Mouse (Mus musculus) stomach, embryonic 15.5 days (tissue): Measurements from ENCODE around the gene Cdk1. TPM values are rescaled to one million over a fixed set of nuclear protein-coding genes. Genes with fewer than 3 reads are reported as not detected.
"Not testable (repeated sequence)": the region's sequence is repeated elsewhere in the genome, so short reads cannot be mapped to it uniquely, and the experiment has no call there.

Source experiments
- ATAC-seq: fragments of 200-750 bp; cut with Nextera tagmentation; 2 replicates; pipeline ENCODE4 v1.8.0; 2017; ENCODE audit warnings: low read depth, moderate number of reproducible peaks, moderate TSS enrichment; ENCODE audit not compliant: insufficient read depth, low FRiP score
- H3K27ac ChIP-seq: fragments of 300-500 bp; sonication (generic); 2 replicates; pipeline ENCODE4 v1.5.1; 2015; ENCODE audit warnings: mild to moderate bottlenecking, inconsistent platforms
- H3K27me3 ChIP-seq: fragments of 300-500 bp; sonication (generic); replicated peaks from 2 replicates; pipeline ENCODE4 v1.6.1; 2015; ENCODE audit warnings: inconsistent platforms
- H3K36me3 ChIP-seq: fragments of 300-500 bp; sonication (generic); 2 replicates; pipeline ENCODE4 v1.6.1; 2015; ENCODE audit warnings: inconsistent platforms
- H3K4me1 ChIP-seq: fragments of 300-500 bp; sonication (generic); 2 replicates; pipeline ENCODE4 v1.6.1; 2015; ENCODE audit warnings: inconsistent platforms
- H3K4me2 ChIP-seq: fragments of 300-500 bp; sonication (generic); 2 replicates; pipeline ENCODE4 v1.6.1; 2015; ENCODE audit warnings: mild to moderate bottlenecking, inconsistent platforms
- H3K4me3 ChIP-seq: fragments of 300-500 bp; sonication (generic); replicated peaks from 2 replicates; pipeline ENCODE4 v1.5.1; 2015; ENCODE audit warnings: inconsistent platforms
- H3K9ac ChIP-seq: fragments of 300-500 bp; sonication (generic); 2 replicates; pipeline ENCODE4 v1.6.1; 2015; ENCODE audit warnings: inconsistent platforms
- H3K9me3 ChIP-seq: fragments of 300-500 bp; sonication (generic); 2 replicates; pipeline ENCODE4 v1.6.1; 2016; ENCODE audit warnings: inconsistent platforms
- WGBS: fragments of 180-500 bp; shearing (Covaris S2); methylation state at CpG from one replicate; pipeline ENCODE4 v1.1.7; 2015; 5-methylcytosine and 5-hydroxymethylcytosine counted together
- polyA plus RNA-seq: library from polyadenylated mRNA; unstranded; fragments of >200 nt; fragmentation: Nextera tagmentation; extraction: Ambion mirVana; gene quantifications from 2 replicates; pipeline ENCODE4 v1.2.1, GENCODE M21; 2015

Cdk1 gene
- polyA plus RNA-seq, 1 experiment from 2014 or later, result 449 TPM

DNA sequence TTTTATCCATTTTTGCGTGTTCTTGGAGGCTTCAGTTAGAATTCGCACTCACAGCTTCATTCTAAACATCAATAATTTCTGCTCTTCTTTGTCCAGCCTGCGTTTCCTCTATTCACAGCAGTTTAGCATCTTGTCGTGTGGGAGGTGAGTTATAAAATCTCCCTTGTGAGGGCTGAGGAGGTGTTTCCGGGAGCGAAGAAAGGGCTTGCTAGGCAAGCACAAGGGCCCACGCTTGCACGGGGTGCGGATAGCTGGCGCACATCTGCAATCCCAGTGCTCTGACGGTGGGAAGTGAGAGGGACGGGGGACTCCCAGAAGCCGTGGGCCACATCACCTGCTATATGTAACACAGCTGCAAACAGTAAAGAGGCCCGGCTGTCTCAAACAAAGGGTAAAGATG lies 19.3 kb upstream of the Cdk1 start:
- Histone ChIP-seq H3K27me3 (no peaks in the 10 kb centered on the region), H3K9me3 (no peaks in the 10 kb centered on the region), H3K4me3 (no peak overlapping the region), H3K27ac (no peak overlapping the region), H3K36me3 (no peaks in the 10 kb centered on the region), H3K4me1 (no peaks in the 10 kb centered on the region), H3K9ac (no peak overlapping the region), H3K4me2 (no peak overlapping the region)
- 77% methylated on average over 14 of the region's 14 CpGs for WGBS
- ATAC-seq, result no peak

DNA sequence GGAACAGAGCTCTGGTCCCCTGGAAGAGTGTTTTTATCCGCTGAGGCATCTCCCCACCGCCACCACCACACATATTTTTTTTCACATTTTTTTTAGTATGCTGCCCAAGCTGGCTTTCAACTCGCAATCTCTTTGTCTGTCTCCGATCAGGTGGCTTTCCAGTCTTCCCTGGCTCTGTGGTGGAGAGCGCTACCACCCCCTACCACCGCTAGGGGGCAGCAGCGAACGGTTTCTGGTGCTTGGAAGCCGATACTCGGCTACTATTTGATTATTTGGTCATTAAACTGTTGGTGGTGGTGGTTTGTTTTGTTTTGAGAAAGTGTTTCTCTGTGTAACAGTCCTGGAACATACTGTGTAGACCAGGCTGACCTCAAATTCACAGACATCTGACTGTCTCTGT lies 18.7 kb upstream of the Cdk1 start:
- Histone ChIP-seq H3K4me1 (no peaks in the 10 kb centered on the region), H3K27ac (no peak overlapping the region), H3K9ac (no peak overlapping the region), H3K36me3 (no peaks in the 10 kb centered on the region), H3K4me3 (no peak overlapping the region), H3K4me2 (no peak overlapping the region), H3K9me3 (no peaks in the 10 kb centered on the region), H3K27me3 (no peaks in the 10 kb centered on the region)
- no peak for ATAC-seq
- 17% methylated on average over 10 of the region's 10 CpGs for WGBS

DNA sequence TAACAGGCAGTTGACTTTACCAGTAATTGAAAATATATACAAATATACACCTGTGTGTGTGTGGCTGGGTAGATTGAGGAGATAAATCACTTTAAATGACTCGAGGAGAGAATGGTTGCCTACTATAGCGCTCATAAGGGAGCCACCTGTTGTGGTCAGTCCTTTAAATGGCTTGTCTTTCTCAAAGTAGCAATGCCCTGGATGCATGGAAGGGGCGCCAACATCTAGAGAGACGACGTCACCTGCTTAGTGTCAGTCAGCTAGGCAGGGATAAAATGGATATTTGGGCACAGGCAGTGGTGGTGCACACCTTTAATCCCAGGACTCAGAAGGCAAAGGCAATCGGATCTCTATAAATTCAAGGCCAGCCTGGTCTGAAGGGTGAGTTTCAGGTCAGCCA lies 16.6 kb upstream of the Cdk1 start:
- 72% methylated on average over 6 of the region's 6 CpGs for WGBS
- Histone ChIP-seq H3K4me2 (no peak overlapping the region), H3K36me3 (no peaks in the 10 kb centered on the region), H3K4me1 (no peaks in the 10 kb centered on the region), H3K4me3 (no peak overlapping the region), H3K9me3 (no peaks in the 10 kb centered on the region), H3K27me3 (no peaks in the 10 kb centered on the region), H3K27ac (no peak overlapping the region), H3K9ac (no peak overlapping the region)
- no peak for ATAC-seq

DNA sequence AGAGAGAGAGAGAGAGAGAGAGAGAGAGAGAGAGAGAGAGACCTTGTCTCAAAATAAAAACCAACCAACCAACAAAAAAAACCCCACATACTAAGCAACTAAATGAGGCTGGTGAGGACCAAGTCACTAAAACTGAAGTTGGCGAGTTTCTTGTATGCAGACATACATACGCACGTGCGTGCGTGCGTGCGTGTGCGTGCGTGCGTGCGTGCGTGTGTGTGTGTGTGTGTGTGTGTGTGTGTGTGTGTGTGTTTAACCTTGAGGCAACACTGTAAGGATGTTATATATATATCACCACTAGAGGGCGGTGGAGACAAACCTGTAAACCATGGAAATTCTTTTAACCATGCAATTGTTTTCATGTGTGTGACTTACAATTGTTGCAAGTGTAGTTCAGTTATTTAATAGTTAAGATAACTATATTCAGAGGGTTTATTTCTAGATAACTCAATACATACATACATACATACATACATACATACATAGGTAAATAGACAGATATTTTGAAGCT lies 14.2 kb upstream of the Cdk1 start:
- no peak for ATAC-seq
- 90% methylated on average over 13 of the region's 13 CpGs for WGBS
- Histone ChIP-seq H3K9ac (no peak overlapping the region), H3K4me3 (no peak overlapping the region), H3K36me3 (no peaks in the 10 kb centered on the region), H3K9me3 (no peaks in the 10 kb centered on the region), H3K27me3 (no peaks in the 10 kb centered on the region), H3K27ac (no peak overlapping the region), H3K4me1 (no peaks in the 10 kb centered on the region), H3K4me2 (no peak overlapping the region)

DNA sequence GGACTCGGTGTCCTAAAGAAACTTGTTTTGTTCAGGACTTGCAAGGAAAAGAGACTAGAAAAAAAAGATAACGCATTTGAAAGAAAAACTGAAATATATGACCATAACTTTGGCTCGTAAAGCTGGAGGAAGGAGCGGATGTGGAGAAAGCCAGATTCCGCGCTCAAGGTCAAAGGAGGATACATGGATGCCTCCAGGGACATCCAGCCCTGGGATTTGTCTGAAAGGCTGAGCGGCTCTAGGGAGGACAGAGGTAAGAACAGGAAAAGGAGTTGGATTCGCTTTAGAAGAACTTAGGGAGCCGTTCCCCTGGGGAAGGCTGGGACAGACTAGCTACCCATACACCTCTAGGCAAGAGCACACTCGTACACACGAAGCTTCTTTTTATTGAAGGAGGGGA lies 13.5 kb upstream of the Cdk1 start:
- H3K4me3 ChIP-seq, result no peak overlapping the region
- WGBS, result 81% methylated on average over 11 of the region's 11 CpGs

DNA sequence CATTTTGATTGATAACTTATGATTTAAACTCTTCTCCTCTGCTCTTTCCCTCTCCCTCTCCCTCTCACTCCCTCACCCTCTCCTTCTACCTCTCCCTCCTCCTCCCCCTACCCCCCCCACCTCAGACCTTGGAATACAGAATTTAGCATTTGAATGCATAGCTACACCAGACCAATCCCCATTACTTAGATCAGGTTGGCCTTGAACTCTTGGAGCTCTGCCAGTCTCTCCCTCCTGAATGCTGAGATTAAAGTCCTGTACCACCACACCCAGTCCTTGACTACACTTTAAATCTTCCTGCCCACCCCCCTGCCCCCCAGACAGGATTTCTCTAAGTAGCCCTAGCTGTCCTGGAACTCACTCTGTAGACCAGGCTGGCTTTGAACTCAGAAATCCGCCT lies 6.9 kb upstream of the Cdk1 start:
- ATAC-seq, result no peak
- Histone ChIP-seq H3K36me3 (no peaks in the 10 kb centered on the region), H3K4me3 (no peak overlapping the region), H3K9ac (no peak overlapping the region), H3K27me3 (no peaks in the 10 kb centered on the region), H3K27ac (no peak overlapping the region), H3K4me1 (no peaks in the 10 kb centered on the region), H3K9me3 (no peaks in the 10 kb centered on the region), H3K4me2 (no peak overlapping the region)
- WGBS, result 88% methylated on average over 1 of the region's 1 CpGs

More for the DNA sequence above, 13.5 kb upstream of the Cdk1 start:
- H3K27ac ChIP-seq, result no peak overlapping the region
- no peaks in the 10 kb centered on the region for H3K9me3 ChIP-seq
- no peaks in the 10 kb centered on the region for H3K36me3 ChIP-seq
- H3K4me2 ChIP-seq, result no peak overlapping the region
- no peaks in the 10 kb centered on the region for H3K27me3 ChIP-seq
- ATAC-seq, result no peak
- H3K4me1 ChIP-seq, result no peaks in the 10 kb centered on the region
- H3K9ac ChIP-seq, result no peak overlapping the region

DNA sequence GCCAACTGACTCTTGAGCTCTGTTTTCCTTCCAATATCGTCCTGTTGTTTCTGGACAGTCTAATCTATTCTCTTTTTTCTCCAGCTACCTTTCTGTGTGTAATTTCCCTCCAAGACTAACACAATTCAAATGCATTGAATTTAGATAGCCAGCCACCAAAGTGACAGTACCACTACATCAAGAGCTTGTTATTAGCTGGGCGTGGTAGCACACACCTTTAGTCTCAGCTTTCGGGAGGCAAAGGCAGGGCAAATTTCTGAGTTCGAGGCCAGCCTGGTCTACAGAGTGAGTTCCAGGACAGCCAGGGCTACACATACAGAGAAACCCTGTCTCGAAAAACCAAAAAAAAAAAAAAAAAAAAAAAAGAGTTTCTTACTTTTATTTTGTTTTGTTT lies 345 bp upstream of the Cdk1 start:
- H3K27me3 ChIP-seq, H3K9ac ChIP-seq, ATAC-seq, H3K9me3 ChIP-seq, H3K36me3 ChIP-seq: not testable (repeated sequence)
- peaks cover 21% of the 10 kb centered on the region for H3K4me1 ChIP-seq
- H3K4me3 ChIP-seq, result peak overlapping the region; percentile 85; the same call in 1 of the 2 replicates
- H3K27ac ChIP-seq, result peak overlapping the region; percentile 87; the same call in 1 of the 2 replicates
- WGBS, result 32% methylated on average over 5 of the region's 5 CpGs
- H3K4me2 ChIP-seq, result peak overlapping the region; percentile 43

DNA sequence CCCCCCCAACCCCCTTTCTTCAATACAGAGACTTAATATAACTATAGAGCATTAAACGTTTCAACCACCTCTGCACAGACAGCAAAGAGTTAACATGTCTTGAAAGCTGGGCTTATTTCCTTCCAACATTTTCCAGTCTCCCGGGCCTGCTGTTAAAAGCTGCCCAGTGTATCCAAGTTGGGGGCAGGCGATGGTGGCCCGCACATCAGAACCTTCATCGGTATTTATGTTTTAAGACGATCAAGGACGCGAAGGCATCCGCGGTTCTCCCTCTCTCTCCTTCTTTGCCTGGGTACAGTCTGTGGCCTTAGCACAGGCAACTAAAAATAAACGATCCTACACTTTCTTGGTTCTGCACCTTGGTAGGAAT lies 911 bp downstream of the Cdk1 start:
- peak overlapping the region; percentile 80 for H3K4me2 ChIP-seq
- ATAC-seq, result no peak
- H3K9me3 ChIP-seq, result no peaks in the 10 kb centered on the region
- WGBS, result under 1% methylated on average over 11 of the region's 11 CpGs
- H3K4me3 ChIP-seq, result peak overlapping the region; percentile 85
- H3K36me3 ChIP-seq, result peaks cover 7% of the 10 kb centered on the region
- peak overlapping the region; percentile 80 for H3K9ac ChIP-seq
- H3K27ac ChIP-seq, result peak overlapping the region; percentile 87
- H3K27me3 ChIP-seq, result no peaks in the 10 kb centered on the region
- peaks cover 26% of the 10 kb centered on the region for H3K4me1 ChIP-seq

DNA sequence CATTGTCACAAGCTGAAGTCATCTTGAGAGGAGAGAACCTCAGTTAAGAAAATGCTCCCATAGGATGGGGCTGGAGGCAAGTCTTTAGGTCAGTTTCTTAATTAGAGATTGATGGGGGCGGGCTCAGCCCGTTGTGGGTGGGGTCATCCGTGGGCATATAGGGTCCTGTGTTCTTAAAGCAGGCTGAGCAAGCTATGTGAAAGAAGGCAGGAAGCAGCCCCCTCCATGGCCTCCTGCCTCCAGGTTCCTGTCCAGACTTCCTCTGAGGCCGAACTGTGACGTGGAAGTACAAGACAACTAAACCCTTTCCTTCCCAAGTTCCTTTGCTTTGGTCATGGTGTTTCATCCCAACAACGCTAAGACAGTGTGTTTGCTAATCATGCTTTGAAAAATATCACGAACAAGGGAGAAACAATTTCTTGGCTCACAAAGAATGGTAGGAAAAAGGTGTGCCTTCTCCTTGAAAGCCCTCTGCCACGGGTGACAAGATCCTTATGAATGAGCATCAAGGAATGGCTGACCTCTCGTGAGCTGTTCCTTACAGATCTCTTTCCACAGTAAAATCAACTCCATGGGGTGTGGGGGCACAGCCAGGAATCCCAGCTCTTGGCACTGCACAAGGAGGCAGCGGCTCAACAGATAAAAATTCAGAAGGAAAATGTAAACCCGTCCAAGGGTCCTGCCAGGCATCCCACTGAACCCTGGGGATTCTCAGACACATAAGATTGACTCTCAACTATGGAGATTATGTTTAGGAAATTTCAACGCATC lies 1.5 kb downstream of the Cdk1 start:
- Histone ChIP-seq H3K4me2 (peak overlapping the region; percentile 80), H3K4me1 (peaks cover 26% of the 10 kb centered on the region), H3K9ac (peak overlapping the region; percentile 80), H3K9me3 (no peaks in the 10 kb centered on the region), H3K4me3 (peak overlapping the region; percentile 85), H3K36me3 (peaks cover 12% of the 10 kb centered on the region), H3K27me3 (no peaks in the 10 kb centered on the region), H3K27ac (peak overlapping the region; percentile 87)
- WGBS, result 7% methylated on average over 12 of the region's 12 CpGs
- ATAC-seq, result peak; percentile 12; the same call in 1 of the 2 replicates

DNA sequence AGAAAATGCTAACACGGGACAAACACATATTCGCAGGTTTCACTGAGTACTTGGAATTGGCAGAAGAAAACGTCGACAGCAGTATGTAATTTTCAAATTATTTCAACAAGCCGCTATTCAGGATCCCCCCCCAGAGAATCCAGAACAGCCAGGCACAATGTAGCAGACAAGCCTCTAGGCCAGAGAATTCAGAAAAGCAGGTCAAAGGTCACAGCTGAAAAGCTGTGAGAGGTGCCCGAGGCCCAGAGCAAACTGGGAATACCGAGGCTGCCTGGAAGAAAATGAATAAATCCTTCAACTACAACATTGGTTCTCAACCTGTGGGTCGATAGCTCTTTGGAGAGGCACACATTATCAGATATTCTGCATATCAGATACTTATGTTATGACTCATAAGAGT lies 4.5 kb downstream of the Cdk1 start:
- H3K4me3 ChIP-seq, result no peak overlapping the region
- no peaks in the 10 kb centered on the region for H3K27me3 ChIP-seq
- no peak for ATAC-seq
- H3K4me2 ChIP-seq, result no peak overlapping the region
- H3K9me3 ChIP-seq, result no peaks in the 10 kb centered on the region
- H3K9ac ChIP-seq, result no peak overlapping the region
- no peak overlapping the region for H3K27ac ChIP-seq
- H3K4me1 ChIP-seq, result peaks cover 26% of the 10 kb centered on the region
- peaks cover 35% of the 10 kb centered on the region for H3K36me3 ChIP-seq
- 61% methylated on average over 8 of the region's 8 CpGs for WGBS

DNA sequence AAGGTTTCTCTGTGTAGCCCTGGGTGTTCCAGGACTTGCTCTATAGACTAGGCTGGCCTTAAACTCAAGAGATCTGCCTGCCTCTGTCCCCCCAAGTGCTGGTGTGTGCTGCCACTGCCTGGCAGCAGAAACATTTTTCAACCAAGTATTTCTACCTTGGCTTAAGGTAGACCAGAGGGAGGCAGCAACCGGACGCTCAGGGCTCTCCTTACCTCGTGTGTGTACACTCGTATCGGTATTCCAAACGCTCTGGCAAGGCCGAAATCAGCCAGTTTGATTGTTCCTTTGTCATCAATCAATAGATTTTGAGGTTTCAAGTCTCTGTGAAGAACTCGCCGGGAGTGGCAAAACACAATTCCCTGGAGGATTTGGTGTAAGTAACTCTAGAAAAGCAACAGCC lies 10.4 kb downstream of the Cdk1 start:
- 75% methylated on average over 9 of the region's 9 CpGs for WGBS
- Histone ChIP-seq H3K9ac (no peak overlapping the region), H3K27ac (no peak overlapping the region), H3K27me3 (no peaks in the 10 kb centered on the region), H3K36me3 (peaks cover 71% of the 10 kb centered on the region), H3K4me3 (no peak overlapping the region), H3K4me1 (no peaks in the 10 kb centered on the region), H3K4me2 (no peak overlapping the region), H3K9me3 (no peaks in the 10 kb centered on the region)
- ATAC-seq, result no peak

DNA sequence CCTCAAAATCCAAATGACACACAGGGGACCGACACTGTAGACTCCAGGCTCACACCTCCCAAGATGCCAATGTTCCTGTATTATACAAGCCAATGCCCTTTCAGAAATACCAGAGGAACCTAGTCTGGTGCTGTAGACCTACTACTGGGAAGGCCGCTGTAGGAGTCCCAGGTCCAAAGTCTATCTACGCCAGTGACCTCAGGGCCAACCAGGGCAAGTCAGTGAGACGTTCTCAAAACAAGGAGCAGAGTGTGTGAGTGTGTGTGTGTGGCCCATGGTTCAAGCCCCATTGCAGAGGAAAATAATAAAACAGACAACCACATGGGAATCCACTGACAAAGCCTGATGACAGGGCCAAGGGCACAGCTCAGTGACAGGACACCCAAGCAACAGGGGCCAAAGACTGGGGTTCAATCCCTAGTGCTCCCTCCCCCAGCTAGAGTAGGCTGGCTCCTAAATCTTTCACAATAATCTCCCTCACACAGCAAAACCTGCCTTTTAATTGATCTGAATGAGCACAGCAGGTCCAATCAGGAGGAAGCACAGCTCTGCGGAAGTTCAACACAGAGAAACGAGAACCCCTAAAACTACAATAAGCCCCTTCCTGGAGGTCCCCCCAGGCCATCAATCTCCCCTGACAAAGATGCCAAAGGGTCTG lies 11.0 kb downstream of the Cdk1 start:
- Histone ChIP-seq H3K9ac (no peak overlapping the region), H3K4me2 (no peak overlapping the region), H3K36me3 (peaks cover 74% of the 10 kb centered on the region), H3K4me3 (no peak overlapping the region), H3K4me1 (no peaks in the 10 kb centered on the region), H3K27me3 (no peaks in the 10 kb centered on the region), H3K27ac (no peak overlapping the region), H3K9me3 (no peaks in the 10 kb centered on the region)
- WGBS, result 78% methylated on average over 6 of the region's 6 CpGs
- ATAC-seq, result no peak
